Mouse (Mus musculus) Muller cell, postnatal 12 days (primary cell): ENCODE measurements at regions not wholly inside any gene's neighbourhood (a gene's known extent, or its start where the extent isn't known, plus 50 kb on each side); places are given as distances from the start of the nearest gene placed in this dataset.
A peak's percentile ranks its signal among the peaks of the same experiment; 100 is the strongest.

Experiments used
- DNase-seq: peaks from one replicate; pipeline ENCODE4 v3.0.0-alpha.2; 2015; ENCODE audit errors: inconsistent ontology term

GRCm38 (mm10) chr13:5211659-5212058 is 602.7 kb upstream of the Akr1e1 start:
- DNase-seq: no peak

DNA sequence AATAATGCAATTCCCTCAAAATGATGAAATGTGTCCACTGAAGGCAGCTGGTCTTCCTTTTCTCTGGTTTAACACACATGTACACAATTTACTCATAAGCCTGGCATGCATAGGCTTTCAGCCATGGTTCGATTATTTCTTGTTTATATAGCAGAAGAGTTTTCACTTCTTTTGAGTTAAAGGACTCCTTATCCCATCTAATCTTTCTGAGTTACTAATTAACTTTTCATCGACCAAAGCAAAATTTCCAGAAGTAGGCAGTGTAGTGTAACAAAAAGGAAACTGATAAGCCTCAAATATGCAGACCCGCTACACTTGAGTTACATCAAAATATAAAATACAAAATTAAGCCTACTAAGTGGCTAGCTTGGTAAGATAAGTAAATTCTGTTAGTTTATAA is 620.5 kb upstream of the Akr1e1 start:
- DNase-seq: no peak

- no peak for DNase-seq
These were observed 625.3 kb upstream of the Akr1e1 start for GRCm38 (mm10) chr13:5234232-5234631.

DNA sequence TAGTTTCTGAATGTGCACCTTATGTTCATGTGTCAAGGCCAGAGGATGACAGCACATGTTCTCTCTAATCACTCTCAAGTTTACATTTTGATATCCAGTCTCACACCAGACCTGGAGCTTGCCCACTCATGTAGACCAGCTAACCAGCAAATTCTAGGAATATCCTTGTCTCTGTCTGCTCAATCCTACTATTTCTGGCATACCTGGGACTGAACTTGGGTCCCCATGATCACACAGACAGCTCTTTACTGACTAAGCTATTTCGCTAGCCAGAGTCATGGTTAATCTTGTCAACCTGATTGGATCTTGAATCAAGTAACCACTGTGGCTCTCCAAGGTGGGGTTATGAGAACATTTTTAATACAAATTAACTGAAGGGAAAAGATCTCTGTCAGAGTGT is 625.9 kb upstream of the Klf6 start:
- no peak for DNase-seq

DNA sequence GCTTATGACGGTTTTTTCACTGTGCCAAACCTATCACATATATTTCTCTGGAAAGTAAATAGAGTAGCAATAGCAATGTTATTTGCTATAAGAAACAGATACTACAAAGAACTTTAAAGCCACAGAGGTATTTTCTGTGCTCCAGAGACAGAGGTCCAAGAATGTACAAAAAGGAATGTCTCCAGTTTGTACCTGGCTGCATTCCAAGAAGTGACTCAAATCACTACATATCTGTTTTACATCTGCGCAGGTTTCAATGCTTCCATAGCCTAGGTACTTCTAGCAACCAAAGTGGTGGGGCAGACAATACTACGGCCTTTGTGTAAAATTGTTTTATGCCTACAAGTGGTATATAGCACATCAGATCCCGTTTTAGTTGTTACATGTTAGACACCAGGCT is 620.7 kb upstream of the Klf6 start:
- DNase-seq: no peak

DNA sequence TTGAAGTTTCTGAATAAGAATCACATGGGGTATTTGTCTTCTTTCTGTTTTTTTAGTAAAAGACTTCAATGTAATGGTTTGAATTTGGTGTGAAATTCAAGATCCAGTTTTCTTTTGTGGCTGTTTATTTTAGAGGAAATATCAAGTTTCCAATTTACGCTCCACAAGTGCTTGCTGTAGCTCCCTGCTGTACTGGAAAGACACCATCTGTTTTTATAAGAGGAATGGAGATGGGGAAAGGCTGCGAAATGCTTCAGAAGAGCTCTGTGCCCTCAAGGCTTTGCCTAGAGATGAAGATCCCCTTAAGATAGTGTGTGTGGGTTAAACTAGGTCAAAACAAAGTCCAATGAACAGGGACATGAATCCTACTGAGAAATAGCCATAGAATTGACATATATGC is 618.5 kb upstream of the Klf6 start:
- DNase-seq: no peak

DNA sequence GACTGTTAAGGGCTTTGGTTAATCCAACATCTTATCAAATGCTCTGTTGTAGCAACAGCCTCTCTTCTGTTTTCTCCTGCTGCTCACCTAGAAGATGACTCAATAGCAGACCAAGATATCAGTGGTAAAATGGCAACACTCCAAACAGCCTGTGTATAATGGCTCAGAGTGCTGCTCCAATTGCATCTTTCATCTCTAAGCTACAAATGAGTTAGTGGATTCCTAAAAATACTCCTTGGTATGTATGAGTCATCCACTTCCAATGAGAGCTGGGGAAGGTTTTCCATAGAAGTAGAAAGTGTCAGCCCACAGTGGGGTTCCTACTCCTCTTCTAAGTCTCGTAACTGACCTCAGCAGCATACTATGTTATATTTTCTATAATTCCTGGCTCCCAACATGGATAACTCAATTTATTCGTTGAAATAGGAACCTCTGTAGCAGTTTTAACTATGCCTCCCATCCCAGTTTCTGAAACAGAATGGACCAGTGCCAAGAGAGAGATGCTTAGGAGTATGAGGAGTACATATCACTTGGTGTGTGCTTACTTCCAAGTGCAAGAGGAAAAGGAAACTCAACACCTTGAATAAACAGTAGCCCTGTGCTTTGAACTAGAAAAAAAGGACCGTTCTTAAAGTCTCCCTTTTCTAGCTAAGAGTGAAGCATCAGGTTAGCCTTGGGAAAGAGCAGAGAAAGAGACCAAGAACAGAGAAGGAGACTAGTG is 612.5 kb upstream of the Klf6 start:
- DNase-seq: peak; percentile 71

GRCm38 (mm10) chr13:5257891-5258660 is 603.2 kb upstream of the Klf6 start:
- DNase-seq: peak; percentile 90

DNA sequence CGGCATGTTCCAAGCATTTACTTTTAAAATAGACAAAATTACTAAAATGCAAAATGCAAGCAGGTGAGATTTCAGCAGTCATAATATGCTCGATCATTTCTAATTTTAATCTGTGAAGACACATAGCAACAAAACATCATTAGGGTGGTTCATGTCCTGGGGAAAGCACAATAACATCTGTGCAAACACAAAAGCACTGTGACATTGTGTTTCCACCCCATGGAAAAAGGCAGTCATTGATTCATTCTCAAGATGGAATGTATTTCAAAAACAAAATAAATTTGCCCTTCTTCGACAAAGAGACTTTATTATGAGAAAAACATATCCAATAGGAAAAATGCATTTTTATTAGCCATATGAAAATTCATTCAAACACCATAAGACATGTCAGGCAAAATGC is 601.5 kb upstream of the Klf6 start:
- no peak for DNase-seq

DNA sequence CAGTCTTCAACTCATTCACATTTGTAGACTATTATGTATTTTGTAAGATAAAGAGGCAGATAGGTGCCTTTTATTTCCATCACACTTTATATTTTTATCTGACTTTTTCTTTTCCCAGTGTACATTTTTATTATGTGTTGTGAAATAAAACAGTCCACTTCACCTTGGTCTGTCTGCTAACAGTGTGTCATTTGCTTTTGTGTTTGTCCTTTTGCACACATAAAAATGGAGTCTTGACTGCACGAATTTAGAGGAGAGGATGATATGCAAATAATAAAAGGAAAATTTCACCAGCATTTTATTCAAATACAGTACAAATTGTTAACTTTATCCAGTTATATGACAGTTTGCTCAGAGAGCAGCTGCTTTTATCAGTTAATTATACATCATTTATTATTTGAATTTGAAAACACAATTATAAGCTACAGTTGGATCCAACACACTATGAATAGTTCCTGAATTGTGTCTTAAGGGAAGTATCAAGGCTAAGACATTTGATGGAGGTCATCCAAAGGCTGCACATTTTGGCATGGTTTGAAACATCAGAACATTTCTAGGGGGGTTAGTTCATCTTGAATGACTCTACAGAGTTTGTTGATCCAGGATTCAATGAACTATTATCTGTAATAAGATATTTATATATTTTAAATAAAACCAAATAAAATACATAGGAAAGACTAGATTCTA is 588.6 kb upstream of the Klf6 start:
- DNase-seq: no peak

GRCm38 (mm10) chr13:5276564-5276963 is 584.7 kb upstream of the Klf6 start:
- no peak for DNase-seq

- DNase-seq: no peak
These were observed 571.4 kb upstream of the Klf6 start for GRCm38 (mm10) chr13:5289753-5290449.

DNA sequence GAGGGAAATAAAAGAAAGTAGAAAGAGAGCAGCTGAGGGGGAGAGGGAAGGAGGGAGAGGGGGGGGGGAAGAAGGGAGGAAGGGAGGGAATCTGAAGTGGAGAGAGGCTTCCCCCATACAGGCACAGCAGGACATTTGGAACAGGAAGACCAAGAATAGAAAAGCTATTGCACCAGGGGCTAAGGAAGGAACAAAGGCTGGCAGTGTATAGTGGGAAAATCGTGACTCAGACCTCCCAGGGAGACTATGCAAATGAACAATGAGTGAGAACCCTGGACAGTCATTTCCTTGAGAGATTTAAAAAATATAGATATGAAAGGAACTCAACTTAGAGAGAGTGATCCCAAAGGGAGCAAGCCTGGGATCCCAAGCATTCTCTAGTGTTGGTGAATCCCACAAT is 559.1 kb upstream of the Klf6 start:
- peak; percentile 66 for DNase-seq

DNA sequence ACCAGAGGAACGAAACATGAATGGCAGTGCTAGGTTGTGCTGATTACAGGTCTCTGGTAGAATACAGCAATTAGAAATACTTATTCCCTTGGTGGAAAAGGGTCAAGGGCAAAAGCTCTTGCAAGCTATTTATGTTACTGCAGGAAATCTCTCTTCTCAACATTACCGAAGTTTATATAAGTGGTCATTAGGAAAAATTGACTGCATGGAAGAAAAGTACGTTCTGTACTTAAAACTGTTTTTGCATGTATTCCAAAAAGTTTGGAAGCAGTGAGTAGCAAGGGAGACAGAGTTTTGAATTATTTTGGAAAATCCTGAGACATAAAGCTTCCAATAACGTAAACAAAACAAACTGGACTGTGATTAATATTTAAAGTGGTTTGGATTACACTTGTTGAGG is 554.6 kb upstream of the Klf6 start:
- DNase-seq: no peak

DNA sequence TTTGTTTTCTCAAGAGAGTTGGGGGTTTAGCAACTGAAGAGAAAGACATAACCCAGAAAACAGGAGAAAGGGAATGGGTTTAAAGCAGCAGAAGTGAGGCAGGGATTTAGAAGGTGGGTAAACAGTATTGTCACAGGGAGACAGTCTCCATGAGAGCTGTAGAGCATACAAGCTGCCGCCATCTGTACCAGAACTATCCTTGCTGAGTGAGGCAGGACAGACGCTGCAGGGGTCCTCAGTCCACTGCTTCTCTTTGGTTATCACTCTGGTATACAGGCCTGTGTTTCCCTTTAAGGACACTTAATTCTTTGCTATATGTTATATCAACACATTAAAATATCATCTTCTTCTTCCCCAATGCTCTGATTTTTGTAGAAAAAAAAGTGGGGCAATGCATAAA is 548.0 kb upstream of the Klf6 start:
- DNase-seq: no peak

DNA sequence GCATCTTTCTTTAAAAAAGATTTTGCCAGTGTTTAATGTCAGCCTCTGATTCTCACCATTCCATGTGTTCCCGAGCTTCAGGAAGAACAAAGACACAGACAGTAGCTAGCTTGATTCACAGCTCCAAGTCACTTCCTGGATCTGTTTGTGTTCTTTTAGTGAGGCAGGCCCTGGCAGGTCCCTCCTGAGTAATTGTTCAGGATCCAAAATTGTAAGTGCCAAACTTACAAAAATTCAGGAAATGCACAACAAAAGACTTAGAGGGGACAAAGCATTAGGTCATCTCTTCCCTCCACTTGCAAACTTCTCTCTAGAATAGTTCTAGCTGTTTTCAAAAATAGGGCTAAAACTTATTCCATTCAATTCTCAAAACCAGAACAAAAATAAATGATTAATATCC is 546.3 kb upstream of the Klf6 start:
- peak; percentile 79 for DNase-seq

DNA sequence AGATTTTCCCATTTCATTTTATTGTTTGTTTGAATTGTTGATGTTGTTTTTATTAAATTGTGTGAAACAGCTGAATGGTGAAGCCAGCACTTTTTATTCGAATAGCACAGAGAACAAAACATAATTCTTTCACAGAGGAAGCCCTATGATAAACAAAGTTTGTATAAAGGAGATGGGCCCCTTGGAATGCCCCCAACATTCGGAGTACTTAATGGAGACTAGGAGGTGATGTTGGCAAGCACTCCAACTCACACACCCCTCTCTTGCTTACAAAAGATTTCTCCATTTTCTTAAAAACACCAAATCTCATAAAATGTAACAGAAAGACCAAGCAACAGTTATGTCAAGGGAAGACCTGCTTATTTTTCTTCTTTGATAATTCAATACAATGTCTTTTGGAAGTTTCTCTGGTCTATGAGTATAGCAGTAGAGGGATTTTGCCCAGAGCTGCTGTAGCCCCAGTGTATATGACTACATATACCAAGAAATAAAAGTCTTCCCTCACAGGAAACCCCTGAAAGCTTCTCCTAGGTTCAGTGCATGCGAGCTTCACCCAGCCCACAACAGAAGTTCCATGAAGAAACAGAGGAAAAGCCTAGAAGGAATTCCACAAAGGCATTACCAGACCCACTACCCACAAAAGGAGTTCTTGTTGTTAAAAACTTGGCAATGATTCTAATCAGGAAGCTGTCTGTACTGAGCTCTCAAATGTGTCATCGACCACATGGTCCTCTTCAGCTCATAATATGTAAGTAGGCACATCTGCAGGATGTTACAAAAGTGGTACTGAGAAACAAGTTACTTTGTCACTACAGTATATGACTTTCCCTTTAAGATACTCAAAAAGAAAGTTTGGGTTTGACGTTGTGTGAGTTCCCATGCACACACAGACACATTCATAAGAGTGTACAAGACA is 543.1 kb upstream of the Klf6 start:
- no peak for DNase-seq

DNA sequence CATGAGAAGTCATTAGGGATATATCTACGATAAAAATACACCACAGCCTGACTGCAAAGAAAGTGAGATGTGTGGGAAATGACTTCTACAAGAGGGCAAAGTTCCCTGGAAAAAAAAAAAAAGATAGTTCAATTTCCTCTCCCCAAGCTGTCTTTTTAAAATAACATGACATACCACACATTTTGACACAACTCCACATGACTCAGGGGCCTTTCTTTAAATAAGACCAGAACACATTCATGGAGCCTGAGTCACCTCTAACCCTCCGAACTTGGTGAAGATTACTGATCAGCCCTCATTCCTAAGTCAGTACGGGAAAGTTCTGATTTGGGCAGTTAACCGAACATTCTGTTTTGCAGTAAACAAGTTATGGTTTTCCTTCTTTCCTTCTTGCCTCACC is 515.6 kb upstream of the Klf6 start:
- DNase-seq: peak; percentile 77

- DNase-seq: peak; percentile 73
These were observed 513.5 kb upstream of the Klf6 start for GRCm38 (mm10) chr13:5347503-5348469.
